Mouse (Mus musculus): ENCODE measurements at regions not wholly inside any gene's neighbourhood (a gene's known extent, or its start where the extent isn't known, plus 50 kb on each side); places are given as distances from the start of the nearest gene placed in this dataset. TPM values are rescaled to one million over a fixed set of nuclear protein-coding genes. Genes with fewer than 3 reads are reported as not detected.

- Histone ChIP-seq H3K9me3 (replicated peaks; ENCODE audit: low read length) (no peaks in the 10 kb centered on the region), H3K27me3 (ENCODE audit: insufficient read depth, low read length) (no peaks in the 10 kb centered on the region), H3K4me1 (replicated peaks; ENCODE audit: insufficient read depth, low read length) (no peaks in the 10 kb centered on the region), H3K4me3 (replicated peaks; ENCODE audit: low read depth, low read length) (no peak overlapping the region), H3K4me2 (ENCODE audit: low read length) (no peak overlapping the region), H3K9ac (ENCODE audit: low read depth, low read length) (no peak overlapping the region), H3K27ac (no peak overlapping the region), H3K36me3 (ENCODE audit: insufficient read depth, low read length) (no peaks in the 10 kb centered on the region)
- 62% methylated on average over 3 of the region's 3 CpGs for WGBS
- no peak for TF ChIP-seq CTCF (IDR thresholded peaks at IDR 0.05; ENCODE audit: low read depth)
- no peak for ATAC-seq (replicated peaks; ENCODE audit: low FRiP score, low read depth)
- no peak for DNase-seq (ENCODE audit: low spot score)
Measured at GRCm38 (mm10) chr6:70058374-70058773, 733.7 kb downstream of the Rpia start.

- ATAC-seq (replicated peaks; ENCODE audit: low FRiP score, low read depth) (no peak), DNase-seq (ENCODE audit: low spot score) (no peak)
- no peak for TF ChIP-seq CTCF (IDR thresholded peaks at IDR 0.05; ENCODE audit: low read depth)
- Histone ChIP-seq H3K27me3 (ENCODE audit: insufficient read depth, low read length) (no peaks in the 10 kb centered on the region), H3K9me3 (replicated peaks; ENCODE audit: low read length) (no peaks in the 10 kb centered on the region), H3K27ac (no peak overlapping the region), H3K4me2 (ENCODE audit: low read length) (no peak overlapping the region), H3K36me3 (ENCODE audit: insufficient read depth, low read length) (no peaks in the 10 kb centered on the region), H3K4me1 (replicated peaks; ENCODE audit: insufficient read depth, low read length) (no peaks in the 10 kb centered on the region), H3K4me3 (replicated peaks; ENCODE audit: low read depth, low read length) (no peak overlapping the region), H3K9ac (ENCODE audit: low read depth, low read length) (no peak overlapping the region)
- 53% methylated on average over 2 of the region's 2 CpGs for WGBS
Measured at GRCm38 (mm10) chr6:70040894-70041293, 751.1 kb downstream of the Rpia start.

DNA sequence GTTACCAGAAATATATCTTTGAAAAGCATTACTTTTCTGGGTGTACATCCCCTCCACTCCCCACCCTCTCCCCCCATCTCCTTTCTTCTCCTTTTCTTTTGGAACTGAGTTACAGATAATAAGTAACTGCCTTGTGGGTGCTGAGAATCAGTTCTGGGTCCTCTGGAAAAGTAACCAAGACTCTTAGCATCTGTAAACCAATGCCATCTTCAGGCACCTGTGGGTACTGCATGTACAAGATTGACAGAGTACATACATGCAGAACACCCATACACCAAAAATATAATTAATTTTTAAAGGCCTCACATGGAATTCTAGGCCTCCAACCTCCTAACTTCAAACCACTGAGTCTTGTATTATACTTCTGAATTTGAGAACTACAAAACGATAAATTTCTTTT, 758.4 kb downstream of the Rpia start:
- Histone ChIP-seq H3K9ac (ENCODE audit: low read depth, low read length) (no peak overlapping the region), H3K4me3 (replicated peaks; ENCODE audit: low read depth, low read length) (no peak overlapping the region), H3K27ac (no peak overlapping the region), H3K27me3 (ENCODE audit: insufficient read depth, low read length) (no peaks in the 10 kb centered on the region), H3K4me1 (replicated peaks; ENCODE audit: insufficient read depth, low read length) (no peaks in the 10 kb centered on the region), H3K9me3 (replicated peaks; ENCODE audit: low read length) (no peaks in the 10 kb centered on the region), H3K4me2 (ENCODE audit: low read length) (no peak overlapping the region), H3K36me3 (ENCODE audit: insufficient read depth, low read length) (no peaks in the 10 kb centered on the region)
- no peak for TF ChIP-seq CTCF (IDR thresholded peaks at IDR 0.05; ENCODE audit: low read depth)
- ATAC-seq (replicated peaks; ENCODE audit: low FRiP score, low read depth) (no peak), DNase-seq (ENCODE audit: low spot score) (no peak)
- 88% methylated on average over 1 of the region's 1 CpGs for WGBS

- Histone ChIP-seq H3K36me3 (ENCODE audit: insufficient read depth, low read length) (no peaks in the 10 kb centered on the region), H3K9me3 (replicated peaks; ENCODE audit: low read length) (no peaks in the 10 kb centered on the region), H3K4me2 (ENCODE audit: low read length) (no peak overlapping the region), H3K27ac (no peak overlapping the region), H3K9ac (ENCODE audit: low read depth, low read length) (no peak overlapping the region), H3K4me1 (replicated peaks; ENCODE audit: insufficient read depth, low read length) (no peaks in the 10 kb centered on the region), H3K4me3 (replicated peaks; ENCODE audit: low read depth, low read length) (no peak overlapping the region), H3K27me3 (ENCODE audit: insufficient read depth, low read length) (no peaks in the 10 kb centered on the region)
- DNase-seq (ENCODE audit: low spot score), result no peak
- no peak for ATAC-seq (replicated peaks; ENCODE audit: low FRiP score, low read depth)
- no peak for TF ChIP-seq CTCF (IDR thresholded peaks at IDR 0.05; ENCODE audit: low read depth)
Measured at GRCm38 (mm10) chr6:70011555-70011954, 780.5 kb downstream of the Rpia start.

Small RNAs in the stretch of these regions (microRNA-seq; reads per million reads assigned to microRNA genes)
- not detected for gene Gm23694
- gene Gm24096, result not detected

Measured in kidney, postnatal 0 days (tissue).